ENCODE assay signal across 8 mouse cellular contexts in genomic region chr7:73559853-73560190, GRCm38 (mm10). TPM values are rescaled to one million over a fixed set of nuclear protein-coding genes. Genes with fewer than 3 reads are reported as not detected.
A peak's percentile ranks its signal among the peaks of the same experiment; 100 is the strongest.
DNase-seq lines count a peak whose midpoint lies in the region; ATAC-seq and TF ChIP-seq lines count a peak whose summit lies in the region.

No protein-coding gene starts in this region.

- H3K9me3 ChIP-seq in kidney, embryonic 16.5 days (ENCODE audit: low read length): no peaks in the 10 kb centered on the region
- no peaks in the 10 kb centered on the region for H3K9me3 ChIP-seq in embryonic facial prominence, embryonic 12.5 days
- no peaks in the 10 kb centered on the region for H3K9me3 ChIP-seq in intestine, embryonic 15.5 days

- peak overlapping the region; percentile 81 for H3K9ac ChIP-seq in kidney, embryonic 16.5 days (replicated peaks; ENCODE audit: low read length)
- H3K9ac ChIP-seq in embryonic facial prominence, embryonic 12.5 days: 0 out of 2 replicates have a peak overlapping the region, but pooled peaks have one; percentile 69
- H3K9ac ChIP-seq in intestine, embryonic 15.5 days: no peak overlapping the region

- intact Hi-C loops in left cerebral cortex, postnatal 36 days (cut with DNase I): loop anchor here (5.0 kb wide), 1 partner anchor 32 kb away; no protein-coding TSS in a partner anchor

- peaks cover 11% of the 10 kb centered on the region for H3K4me1 ChIP-seq in kidney, embryonic 16.5 days (ENCODE audit: insufficient read depth, low read length)
- peaks cover 6% of the 10 kb centered on the region; the same call in 1 of the 2 replicates for H3K4me1 ChIP-seq in embryonic facial prominence, embryonic 12.5 days
- H3K4me1 ChIP-seq in intestine, embryonic 15.5 days (replicated peaks): peaks cover 4% of the 10 kb centered on the region; the same call in 1 of the 2 replicates

- peak overlapping the region; percentile 77 for H3K4me2 ChIP-seq in kidney, embryonic 16.5 days (replicated peaks; ENCODE audit: low read depth, low read length)
- H3K4me2 ChIP-seq in embryonic facial prominence, embryonic 12.5 days (replicated peaks): peak overlapping the region; percentile 58
- H3K4me2 ChIP-seq in intestine, embryonic 15.5 days (replicated peaks): peak overlapping the region; percentile 56
- H3K4me2 ChIP-seq in myocyte (ENCODE audit: low read depth): peak overlapping the region; percentile 89

- DNase-seq in kidney, postnatal 10 days: no peak
- no peak for DNase-seq in left cerebral cortex, postnatal 36 days (ENCODE audit: low spot score in 2 of 2)
- DNase-seq in layer of hippocampus, postnatal 14 days (ENCODE audit: low spot score in 2 of 2): no peak

- no peak for ATAC-seq in kidney, embryonic 16.5 days (ENCODE audit: low FRiP score, low TSS enrichment)
- ATAC-seq in embryonic facial prominence, embryonic 12.5 days (ENCODE audit: insufficient number of reproducible peaks, insufficient read depth, low FRiP score, low TSS enrichment): no peak
- no peak for ATAC-seq in intestine, embryonic 15.5 days
- ATAC-seq in erythroid progenitor cell, adult 5-6 weeks (replicated peaks; ENCODE audit: low FRiP score, poor library complexity, severe bottlenecking): no peak

- H3K27ac ChIP-seq in kidney, embryonic 16.5 days (ENCODE audit: low read length): peak overlapping the region; percentile 99
- H3K27ac ChIP-seq in embryonic facial prominence, embryonic 12.5 days: peak overlapping the region; percentile 100
- H3K27ac ChIP-seq in intestine, embryonic 15.5 days: peak overlapping the region; percentile 95

- no peaks in the 10 kb centered on the region for H3K27me3 ChIP-seq in kidney, embryonic 16.5 days (ENCODE audit: insufficient read depth, low read length)
- no peaks in the 10 kb centered on the region for H3K27me3 ChIP-seq in embryonic facial prominence, embryonic 12.5 days
- no peaks in the 10 kb centered on the region for H3K27me3 ChIP-seq in intestine, embryonic 15.5 days (replicated peaks)
- H3K27me3 ChIP-seq in myocyte (ENCODE audit: control insufficient read depth, insufficient read depth, insufficient read length): no peaks in the 10 kb centered on the region

- peak overlapping the region; percentile 100 for H3K4me3 ChIP-seq in kidney, embryonic 16.5 days (ENCODE audit: low read length)
- H3K4me3 ChIP-seq in embryonic facial prominence, embryonic 12.5 days: no peak overlapping the region
- H3K4me3 ChIP-seq in intestine, embryonic 15.5 days (replicated peaks): peak overlapping the region; percentile 42; the same call in 1 of the 2 replicates
- H3K4me3 ChIP-seq in myocyte: peak overlapping the region; percentile 79

- H3K36me3 ChIP-seq in kidney, embryonic 16.5 days (ENCODE audit: insufficient read depth, low read length): no peaks in the 10 kb centered on the region
- H3K36me3 ChIP-seq in embryonic facial prominence, embryonic 12.5 days: no peaks in the 10 kb centered on the region
- H3K36me3 ChIP-seq in intestine, embryonic 15.5 days: no peaks in the 10 kb centered on the region
- no peaks in the 10 kb centered on the region for H3K36me3 ChIP-seq in myocyte (ENCODE audit: control insufficient read depth, insufficient read depth)

- peaks cover 30% of the 10 kb centered on the region for H3K79me2 ChIP-seq in myocyte (ENCODE audit: control insufficient read depth, insufficient read depth)

- 74% methylated on average over 6 of the region's 6 CpGs for WGBS in kidney, embryonic 16.5 days
- 76% methylated on average over 6 of the region's 6 CpGs for WGBS in embryonic facial prominence, embryonic 12.5 days
- WGBS in intestine, embryonic 15.5 days: 69% methylated on average over 6 of the region's 6 CpGs

- H3ac ChIP-seq in myocyte (ENCODE audit: control insufficient read depth, insufficient read length): no peak overlapping the region

- no peak for TF ChIP-seq POLR2A in myocyte (IDR thresholded peaks at IDR 0.05; ENCODE audit: insufficient read length, low read depth)

TF ChIP-seq in myocyte, 11 proteins besides CTCF, POLR2A, EP300 and RAD21:
- no peak for TF ChIP-seq MYOG (IDR thresholded peaks at IDR 0.05; ENCODE audit: control insufficient read depth in 1 of 3, insufficient read depth in 1 of 3, insufficient read length in 2 of 3, low read depth in 2 of 3)
- TF ChIP-seq MYOD1 (IDR thresholded peaks at IDR 0.05; ENCODE audit: control insufficient read depth in 1 of 3, insufficient read length in 2 of 3, low read depth in 2 of 3): no peak
- TF ChIP-seq POLR2AphosphoS2 (IDR thresholded peaks at IDR 0.05; ENCODE audit: insufficient read length, low read depth): no peak
- no peak for TF ChIP-seq CEBPB (IDR thresholded peaks at IDR 0.05; ENCODE audit: insufficient read depth, poor library complexity, severe bottlenecking)
- no peak for TF ChIP-seq REST (IDR thresholded peaks at IDR 0.05; ENCODE audit: insufficient read depth, insufficient read length)
- TF ChIP-seq TCF12 (IDR thresholded peaks at IDR 0.05; ENCODE audit: insufficient read depth, poor library complexity, severe bottlenecking): no peak
- TF ChIP-seq SRF (IDR thresholded peaks at IDR 0.05; ENCODE audit: control insufficient read depth, insufficient read length, low read depth): no peak
- no peak for TF ChIP-seq MAX (IDR thresholded peaks at IDR 0.05; ENCODE audit: low read depth)
- TF ChIP-seq USF1 (IDR thresholded peaks at IDR 0.05; ENCODE audit: low read depth): no peak
- TF ChIP-seq E2F4 (IDR thresholded peaks at IDR 0.05; ENCODE audit: insufficient read depth): no peak
- TF ChIP-seq TCF3 (IDR thresholded peaks at IDR 0.05; ENCODE audit: insufficient read length, low read depth): no peak

RNA-seq across cellular contexts. Expression of gene Chd2, which starts 18.2 kb away (rescaled TPM):
- polyA plus RNA-seq in kidney, embryonic 16.5 days (2015; fragmentation: Nextera tagmentation; extraction: Ambion mirVana): 45.3 and 59.0 TPM in 2 replicates
- 57.9 and 65.0 TPM in 2 replicates for polyA plus RNA-seq in embryonic facial prominence, embryonic 12.5 days (2016; fragmentation: Nextera tagmentation; extraction: Ambion mirVana)
- 39.3 and 46.0 TPM in 2 replicates for polyA plus RNA-seq in intestine, embryonic 15.5 days (2015; fragmentation: Nextera tagmentation; extraction: Ambion mirVana)
- 7.9 TPM for polyA plus RNA-seq in myocyte (2012; fragmentation: generic; extraction: Trizol)
- total RNA-seq in left cerebral cortex, postnatal 36 days (2021): 10 to 100 TPM; 35.8 to 59.8 TPM
- total RNA-seq in layer of hippocampus, postnatal 14 days (2021): 10 to 100 TPM; 47.2 to 49.8 TPM
- 63.1 and 106 TPM in 2 replicates for total RNA-seq in erythroid progenitor cell, adult 5-6 weeks (2015; ENCODE audit: low replicate concordance)
- 179 and 206 TPM in 2 replicates for total RNA-seq in erythroid progenitor cell, adult 5-6 weeks (2017; ENCODE audit: low replicate concordance)
